Mouse (Mus musculus): ENCODE data around the gene Camk2b. TPM values are rescaled to one million over a fixed set of nuclear protein-coding genes. Genes with fewer than 3 reads are reported as not detected.

Camk2b gene
- polyA plus RNA-seq, 1 experiment = 3.4 TPM

- no peaks in the 10 kb centered on the region for H3K36me3 ChIP-seq (ENCODE audit: control insufficient read depth, insufficient read depth, low read length)
- H3K4me1 ChIP-seq (ENCODE audit: control insufficient read depth, insufficient read depth, low read length) = no peaks in the 10 kb centered on the region
- no peak overlapping the region for H3K27ac ChIP-seq (ENCODE audit: control insufficient read depth, insufficient read depth, low read depth, low read length)
- no peak overlapping the region for H3K4me3 ChIP-seq (ENCODE audit: control insufficient read depth, low read depth, low read length)
- TF ChIP-seq POLR2A (IDR thresholded peaks at IDR 0.05; ENCODE audit: control insufficient read depth, low read depth, low read length) = no peak
- no peak for TF ChIP-seq CTCF (IDR thresholded peaks at IDR 0.05; ENCODE audit: control insufficient read depth, insufficient read depth, insufficient replicate concordance, low read depth, low read length)
- no peaks in the 10 kb centered on the region for H3K27me3 ChIP-seq (ENCODE audit: control insufficient read depth, insufficient read depth, low read length)
Observed at GRCm38 (mm10) chr11:5930578-5930977, 135.6 kb downstream of the Camk2b start.

DNA sequence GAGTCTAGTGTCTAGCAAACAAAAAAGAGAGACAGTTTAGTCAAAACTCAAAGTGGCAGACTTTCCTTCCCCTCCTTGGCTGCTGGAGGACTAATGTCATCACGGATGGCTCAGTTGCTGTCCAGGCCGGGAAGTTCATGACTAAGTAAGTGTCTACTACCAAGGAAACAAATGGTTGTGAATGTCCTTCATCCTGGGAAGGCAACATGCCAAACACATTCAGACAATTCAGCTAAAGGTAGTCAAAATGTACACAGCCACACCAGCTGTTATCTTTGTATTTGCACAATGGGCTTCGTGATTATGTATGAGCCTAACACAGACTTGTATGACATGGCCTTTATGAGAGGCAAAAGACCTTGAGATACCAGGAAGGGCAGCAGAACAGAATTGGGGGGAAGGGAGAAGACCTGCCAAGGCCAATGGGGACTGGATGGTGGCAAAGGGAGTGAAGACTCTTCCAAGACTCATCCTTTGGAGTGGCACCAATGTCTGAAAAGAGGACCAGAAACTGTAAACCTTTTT is 139.4 kb downstream of the Camk2b start:
- no peaks in the 10 kb centered on the region for H3K4me1 ChIP-seq (ENCODE audit: control insufficient read depth, insufficient read depth, low read length)
- no peaks in the 10 kb centered on the region for H3K27me3 ChIP-seq (ENCODE audit: control insufficient read depth, insufficient read depth, low read length)
- H3K36me3 ChIP-seq (ENCODE audit: control insufficient read depth, insufficient read depth, low read length) = no peaks in the 10 kb centered on the region
- no peak overlapping the region for H3K4me3 ChIP-seq (ENCODE audit: control insufficient read depth, low read depth, low read length)
- H3K27ac ChIP-seq (ENCODE audit: control insufficient read depth, insufficient read depth, low read depth, low read length) = no peak overlapping the region
- TF ChIP-seq POLR2A (IDR thresholded peaks at IDR 0.05; ENCODE audit: control insufficient read depth, low read depth, low read length) (no peak), CTCF (IDR thresholded peaks at IDR 0.05; ENCODE audit: control insufficient read depth, insufficient read depth, insufficient replicate concordance, low read depth, low read length) (no peak)

DNA sequence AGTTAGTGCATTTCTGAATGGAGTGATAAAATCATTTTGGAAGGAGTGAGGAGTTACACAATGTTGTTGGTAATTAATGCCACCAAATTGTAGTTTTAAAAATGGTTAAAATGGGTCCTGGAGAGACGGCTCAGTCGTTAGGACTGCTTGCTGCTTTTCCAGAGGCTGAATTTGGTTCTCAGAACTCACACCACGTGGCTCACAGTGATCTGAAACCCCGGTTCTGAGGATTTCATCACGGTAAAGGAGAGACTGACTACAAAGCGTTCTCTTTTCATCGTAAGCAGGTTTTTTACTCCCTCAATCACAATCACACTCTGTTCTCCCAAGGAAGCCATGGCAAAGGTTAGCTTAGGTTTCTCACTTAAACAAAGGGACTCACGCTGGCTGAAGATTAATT is 141.5 kb downstream of the Camk2b start:
- TF ChIP-seq POLR2A (IDR thresholded peaks at IDR 0.05; ENCODE audit: control insufficient read depth, low read depth, low read length) = no peak
- no peak for TF ChIP-seq CTCF (IDR thresholded peaks at IDR 0.05; ENCODE audit: control insufficient read depth, insufficient read depth, insufficient replicate concordance, low read depth, low read length)
- Histone ChIP-seq H3K27ac (ENCODE audit: control insufficient read depth, insufficient read depth, low read depth, low read length) (no peak overlapping the region), H3K27me3 (ENCODE audit: control insufficient read depth, insufficient read depth, low read length) (no peaks in the 10 kb centered on the region), H3K4me3 (ENCODE audit: control insufficient read depth, low read depth, low read length) (no peak overlapping the region), H3K36me3 (ENCODE audit: control insufficient read depth, insufficient read depth, low read length) (no peaks in the 10 kb centered on the region), H3K4me1 (ENCODE audit: control insufficient read depth, insufficient read depth, low read length) (peaks cover 4% of the 10 kb centered on the region)

DNA sequence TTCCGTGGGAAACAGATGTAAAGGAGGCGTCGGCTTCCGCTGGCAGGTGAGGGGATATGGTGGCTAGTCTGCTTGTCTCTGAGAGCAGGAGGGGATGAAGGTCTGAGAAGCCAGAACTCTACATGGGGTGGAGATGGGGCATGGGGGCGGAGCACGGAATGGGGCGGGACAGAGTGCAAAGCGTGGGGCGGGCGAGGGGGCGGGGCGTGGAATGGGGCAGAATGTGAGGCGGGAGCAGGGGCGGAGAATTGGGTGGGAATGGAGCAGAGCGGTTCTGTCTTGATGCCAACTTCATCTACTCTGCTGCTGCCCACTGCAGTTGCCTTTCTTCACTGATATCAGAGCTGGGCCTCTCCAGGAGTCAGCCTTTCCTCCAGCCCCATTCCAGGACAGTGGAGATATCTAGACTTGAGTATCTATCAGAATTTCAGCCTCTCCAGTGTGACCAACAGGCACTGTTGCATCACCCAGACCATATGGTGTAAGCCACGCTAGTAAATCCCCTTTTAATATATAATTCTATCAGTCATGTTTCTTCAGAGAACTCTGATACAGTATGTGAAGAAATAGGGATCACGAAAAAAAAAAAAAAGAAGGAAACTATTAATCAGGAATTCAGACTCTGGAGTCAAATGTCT is 145.7 kb downstream of the Camk2b start:
- no peaks in the 10 kb centered on the region for H3K27me3 ChIP-seq (ENCODE audit: control insufficient read depth, insufficient read depth, low read length)
- TF ChIP-seq POLR2A (IDR thresholded peaks at IDR 0.05; ENCODE audit: control insufficient read depth, low read depth, low read length) (no peak), CTCF (IDR thresholded peaks at IDR 0.05; ENCODE audit: control insufficient read depth, insufficient read depth, insufficient replicate concordance, low read depth, low read length) (no peak)
- H3K36me3 ChIP-seq (ENCODE audit: control insufficient read depth, insufficient read depth, low read length) = no peaks in the 10 kb centered on the region
- no peak overlapping the region for H3K27ac ChIP-seq (ENCODE audit: control insufficient read depth, insufficient read depth, low read depth, low read length)
- H3K4me3 ChIP-seq (ENCODE audit: control insufficient read depth, low read depth, low read length) = no peak overlapping the region
- peaks cover 4% of the 10 kb centered on the region for H3K4me1 ChIP-seq (ENCODE audit: control insufficient read depth, insufficient read depth, low read length)

Other genes starting within 250 kb of the Camk2b start
- gene Polm, start 228.3 kb downstream of the Camk2b start, polyA plus RNA-seq (2012; rRNA removed) = 2.3 and 3.0 TPM in 2 replicates
- 5.9 and 8.6 TPM in 2 replicates for gene Aebp1, start 204.4 kb downstream of the Camk2b start, polyA plus RNA-seq (2012; rRNA removed)
- gene Pold2, start 188.1 kb downstream of the Camk2b start, polyA plus RNA-seq (2012; rRNA removed) = 88.8 and 109 TPM in 2 replicates
- 0.43 TPM in 1 of 2 replicates, not detected in the other for gene Myl7, start 167.6 kb downstream of the Camk2b start, polyA plus RNA-seq (2012; rRNA removed)
- 5.0 and 6.6 TPM in 2 replicates for gene Gck, start 116.3 kb downstream of the Camk2b start, polyA plus RNA-seq (2012; rRNA removed)
- 31.7 and 33.7 TPM in 2 replicates for gene Ykt6, start 110.7 kb downstream of the Camk2b start, polyA plus RNA-seq (2012; rRNA removed)
- gene A730071L15Rik, start 133.7 kb upstream of the Camk2b start, polyA plus RNA-seq (2012; rRNA removed) = 0.74 and 0.79 TPM in 2 replicates
- 21.7 and 23.5 TPM in 2 replicates for gene Nudcd3, start 134.1 kb upstream of the Camk2b start, polyA plus RNA-seq (2012; rRNA removed)
- 0.63 and 0.64 TPM in 2 replicates for gene Npc1l1, start 163.8 kb upstream of the Camk2b start, polyA plus RNA-seq (2012; rRNA removed)
- gene Ddx56, start 201.4 kb upstream of the Camk2b start, polyA plus RNA-seq (2012; rRNA removed) = 30.8 and 31.3 TPM in 2 replicates
- gene Tmed4, start 208.5 kb upstream of the Camk2b start, polyA plus RNA-seq (2012; rRNA removed) = 92.6 and 102 TPM in 2 replicates
- gene Ogdh, start 225.3 kb upstream of the Camk2b start, polyA plus RNA-seq (2012; rRNA removed) = 87.1 and 90.1 TPM in 2 replicates